Mouse (Mus musculus) megakaryocyte, embryonic 14.5 days (primary cell): ENCODE results near the gene B9d2.

Experiments
- FLI1 ChIP-seq: IDR thresholded peaks from 2 replicates; pipeline ENCODE4 v1.6.1; 2012; ENCODE audit warnings: low read length, inconsistent platforms, mixed read lengths
- GATA1 ChIP-seq: IDR thresholded peaks from 3 replicates; pipeline ENCODE4 v1.6.1; 2012; ENCODE audit warnings: mixed read lengths, low read length, inconsistent platforms, borderline replicate concordance

DNA sequence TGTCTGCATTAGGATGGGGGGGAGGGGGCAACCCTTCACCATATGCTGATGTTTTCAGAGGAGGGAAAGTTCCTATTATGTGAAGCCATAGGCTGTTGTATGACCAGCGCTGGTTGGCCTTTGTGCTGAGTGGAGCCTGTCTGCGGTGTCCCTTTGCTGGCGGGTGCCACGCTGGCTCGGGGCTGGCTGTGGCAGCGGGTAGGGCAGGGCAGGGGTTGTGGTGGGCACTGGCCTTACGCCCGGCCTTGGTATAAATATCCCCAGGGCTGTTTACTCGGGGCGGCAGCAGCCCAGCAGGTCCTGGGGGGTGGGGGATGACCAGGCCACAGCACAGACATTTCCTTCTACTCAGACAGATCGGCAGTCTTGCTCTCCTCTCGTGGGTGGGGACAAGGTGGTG lies 29.4 kb downstream of the B9d2 start:
- TF ChIP-seq GATA1 (no peak), FLI1 (no peak)
